Mouse (Mus musculus) adrenal gland, adult 18-20 months (tissue): ENCODE measurements around the gene Pcid2. TPM values are rescaled to one million over a fixed set of nuclear protein-coding genes. Genes with fewer than 3 reads are reported as not detected.

Experiments used
- DNase-seq, 2 experiments: peaks; one replicate each; pipeline ENCODE4 v3.0.0; 2021 to 2022; ENCODE audit warnings: low spot score in 2 of 2
- long read RNA-seq, 2 experiments: library from polyadenylated mRNA; stranded (forward); transcript quantifications; one replicate each; pipeline ENCODE4 v2.0.0; 2021
- total RNA-seq, 2 experiments: library from RNA; stranded (reverse); gene quantifications; 1 replicate in 1 of 2; 2 replicates in 1 of 2; pipeline ENCODE4 v1.2.3; 2021

The Pcid2 gene
- total RNA-seq = 10 to 100 TPM; 19.4 to 20.9 TPM
- long read RNA-seq, experiment 1, transcript Pcid2-201 (14 exons, 2,860 nt) = major isoform, 23 of 27 reads
- long read RNA-seq, experiment 1, partial matches to known transcripts = 1 of 27 reads
- long read RNA-seq, experiment 1, other reads (novel, unspliced or antisense) = 3 of 27 reads
- long read RNA-seq, experiment 2, transcript Pcid2-201 (14 exons, 2,860 nt) = major isoform, 70 of 75 reads
- long read RNA-seq, experiment 2, partial matches to known transcripts = 2 of 75 reads
- long read RNA-seq, experiment 2, other reads (novel, unspliced or antisense) = 3 of 75 reads

DNA sequence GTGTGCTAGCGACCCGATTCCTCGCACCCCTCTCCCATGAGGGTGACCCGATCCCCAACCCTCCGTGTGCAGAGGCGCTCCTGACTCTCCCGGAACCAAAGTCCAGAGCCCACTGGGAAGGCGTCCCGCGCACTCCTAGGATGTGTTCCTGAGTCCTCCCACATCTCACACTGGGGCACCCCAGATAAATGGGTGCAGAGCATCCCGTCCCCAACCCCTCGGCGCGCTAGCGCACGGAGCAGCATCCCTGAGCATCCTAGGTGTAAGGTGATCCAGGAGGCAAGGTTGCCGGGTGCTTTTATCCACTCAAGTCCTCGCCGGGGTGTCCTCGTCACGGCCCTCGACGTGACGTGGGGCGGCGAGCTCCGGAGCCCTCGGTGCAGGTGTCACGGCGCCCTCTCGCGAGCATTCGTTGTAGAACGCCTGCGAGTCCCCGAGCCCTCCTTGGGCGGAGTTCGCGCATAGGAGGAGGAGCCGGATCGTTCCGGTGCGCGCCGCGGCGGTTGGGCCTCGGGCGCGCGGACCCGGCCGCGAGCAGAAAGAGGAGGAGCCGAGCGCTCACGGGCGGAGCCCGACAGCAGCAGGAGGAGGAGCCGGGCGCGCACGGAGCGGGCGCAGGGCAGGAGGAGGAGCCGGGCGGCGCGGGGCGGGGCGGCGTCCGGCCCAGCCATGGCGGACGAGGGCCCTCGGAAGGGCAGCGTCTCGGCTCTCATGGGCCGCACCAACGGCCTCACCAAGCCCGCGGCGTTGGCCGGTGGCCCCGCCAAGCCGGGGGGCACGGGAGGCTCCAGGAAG, at the start of gene Pcid2, which contains the start of gene Cul4a:
TSS of gene Pcid2 (minus strand) at position 373 of the 795 bp plus-strand sequence.
TSS of gene Cul4a (plus strand) at position 535 of the 795 bp plus-strand sequence.
- peak; percentile 92 to 95 for DNase-seq

DNA sequence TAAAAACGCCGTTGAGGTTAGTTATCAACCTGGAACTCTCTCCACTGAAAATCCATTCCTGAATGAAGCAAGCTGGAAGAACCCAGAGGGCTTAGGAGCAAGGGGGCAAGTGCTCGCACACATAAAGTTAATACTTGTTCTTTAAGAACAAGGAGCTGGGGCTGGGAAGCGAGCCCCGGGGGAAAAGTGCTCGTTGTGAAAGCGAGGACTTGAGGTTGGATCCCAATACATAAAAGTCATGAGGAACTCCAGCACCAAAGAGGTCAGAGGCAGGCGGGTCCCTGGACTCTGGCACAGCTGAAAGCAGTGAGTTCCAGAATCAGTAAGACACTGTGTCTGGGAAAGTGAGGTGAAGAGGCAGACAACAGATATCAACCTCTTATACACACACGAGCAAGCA, 48.8 kb upstream of the Pcid2 start:
- DNase-seq = peak in 1 of 2 experiments; percentile 36

DNA sequence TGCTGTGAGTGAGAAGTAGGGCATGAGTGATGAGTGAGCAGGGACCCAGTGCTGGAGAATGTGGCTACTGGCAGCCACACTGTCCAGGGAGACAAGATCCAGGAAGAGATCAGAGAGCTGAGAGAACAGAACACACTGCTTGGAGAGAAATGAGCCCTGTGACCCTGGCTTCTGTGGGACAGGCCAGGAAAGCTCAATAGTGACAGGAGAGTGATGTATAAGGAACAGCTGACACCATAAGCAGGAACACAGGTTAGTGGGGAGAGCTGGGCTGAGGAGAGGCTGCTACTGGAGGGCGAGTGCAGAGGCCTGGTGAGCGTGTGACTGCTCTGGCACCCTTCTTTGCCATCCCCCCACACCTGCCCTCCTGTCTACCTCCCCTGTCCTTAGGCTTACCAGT, 45.7 kb upstream of the Pcid2 start:
- no peak for DNase-seq

DNA sequence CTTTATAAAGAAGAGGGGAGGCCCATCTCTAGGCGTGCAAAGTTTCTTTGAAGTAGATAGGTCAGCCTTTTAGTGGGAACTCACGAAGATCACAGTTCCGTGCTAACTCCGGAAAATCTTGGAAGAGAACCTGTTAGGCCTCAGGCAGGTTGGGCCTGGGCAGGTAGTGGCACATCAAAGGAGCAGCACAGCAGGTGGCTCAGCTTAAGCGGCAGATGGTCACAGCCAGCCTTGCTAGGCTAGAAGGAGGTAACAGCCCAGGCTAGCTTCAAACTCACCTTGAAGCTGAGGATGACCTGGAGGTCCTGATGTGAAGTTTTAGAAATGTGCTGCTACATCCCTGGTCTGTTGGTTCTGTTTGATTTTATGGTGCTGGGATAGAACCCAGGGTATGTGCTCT, 44.6 kb upstream of the Pcid2 start:
- DNase-seq = no peak

DNA sequence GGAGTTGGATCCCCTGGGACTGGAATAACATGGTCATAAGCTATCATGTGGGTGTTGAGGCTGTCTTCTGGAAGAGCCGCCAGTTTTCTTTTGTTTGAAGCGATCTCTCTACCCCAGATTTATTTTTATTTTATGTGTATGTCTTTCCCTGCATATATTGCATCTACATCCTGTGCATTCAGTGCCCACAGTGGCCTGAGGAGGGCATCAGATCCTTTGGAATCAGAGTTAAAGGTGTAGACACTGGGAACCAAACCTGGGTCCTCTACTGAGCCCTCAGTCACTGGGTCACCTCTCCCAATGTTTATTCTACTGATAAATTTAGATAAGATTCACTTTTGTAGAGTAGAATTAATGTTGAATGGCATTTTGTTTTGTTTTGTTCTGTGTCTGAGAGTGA, 44.0 kb upstream of the Pcid2 start:
- no peak for DNase-seq

DNA sequence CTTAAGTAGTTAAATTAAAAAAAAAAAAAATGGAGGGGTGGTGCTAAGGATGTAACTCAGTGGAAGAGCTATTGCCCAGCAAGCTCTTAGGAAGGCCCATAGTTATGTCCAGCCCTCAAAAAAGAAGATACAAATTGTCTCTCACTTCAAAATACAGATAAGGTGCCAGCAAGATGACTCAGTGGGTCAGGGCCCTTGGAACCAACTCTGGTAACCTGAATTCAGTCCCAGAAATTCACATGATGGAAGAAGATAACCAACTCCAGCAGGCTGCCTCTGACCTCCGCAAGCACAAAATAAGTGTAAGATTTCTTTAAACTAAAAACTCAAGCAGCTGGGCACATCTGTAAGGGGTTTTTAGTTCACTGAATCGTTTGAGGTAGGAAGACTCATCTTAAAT, 43.2 kb upstream of the Pcid2 start:
- DNase-seq = peak in 1 of 2 experiments; percentile 12

DNA sequence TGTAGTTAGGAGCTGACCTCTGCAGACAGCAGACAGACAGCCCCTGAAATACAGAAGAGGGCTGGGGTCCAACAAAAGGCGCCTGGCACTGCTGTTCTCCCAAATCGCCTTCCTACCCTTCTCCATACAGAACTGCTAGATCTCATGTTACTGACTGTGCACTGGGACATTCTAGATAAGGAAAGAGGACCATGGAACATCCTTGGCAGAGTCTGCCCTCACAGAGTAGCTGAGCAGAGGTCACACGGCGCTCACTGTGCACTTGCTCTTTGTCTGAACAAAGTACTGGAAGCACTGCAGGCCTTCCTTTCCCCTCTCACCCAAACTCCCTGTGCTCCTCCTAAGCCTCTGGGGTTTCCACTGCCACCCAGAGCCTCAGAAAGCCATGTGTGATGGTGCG, 36.4 kb upstream of the Pcid2 start:
- DNase-seq = no peak

DNA sequence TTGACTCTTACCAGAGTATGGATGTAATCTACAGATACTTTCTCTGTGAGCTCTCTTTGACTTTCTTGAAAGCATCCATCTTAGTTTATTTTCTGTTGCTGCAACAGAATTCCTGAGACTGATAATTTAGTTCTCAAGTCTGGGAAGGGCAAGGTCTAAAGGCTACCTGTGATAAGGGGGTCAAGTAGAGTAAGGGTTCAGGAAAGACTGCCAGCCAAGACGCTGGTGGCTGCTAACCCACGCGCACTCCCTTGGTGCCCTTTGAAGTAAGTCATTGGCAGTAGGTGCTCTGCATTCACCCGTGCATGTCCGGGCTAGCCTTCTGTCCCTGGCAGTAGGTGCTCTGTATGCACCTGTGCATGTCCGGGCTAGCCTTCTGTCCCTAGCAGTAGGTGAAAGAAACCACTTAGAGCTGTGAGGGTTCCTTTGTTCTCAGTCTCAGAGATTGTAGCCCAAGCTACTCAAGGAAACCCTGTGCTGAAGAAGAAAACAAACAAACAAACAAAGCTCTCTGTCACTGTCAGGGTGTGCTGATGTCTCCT, 34.5 kb upstream of the Pcid2 start:
- DNase-seq = no peak

DNA sequence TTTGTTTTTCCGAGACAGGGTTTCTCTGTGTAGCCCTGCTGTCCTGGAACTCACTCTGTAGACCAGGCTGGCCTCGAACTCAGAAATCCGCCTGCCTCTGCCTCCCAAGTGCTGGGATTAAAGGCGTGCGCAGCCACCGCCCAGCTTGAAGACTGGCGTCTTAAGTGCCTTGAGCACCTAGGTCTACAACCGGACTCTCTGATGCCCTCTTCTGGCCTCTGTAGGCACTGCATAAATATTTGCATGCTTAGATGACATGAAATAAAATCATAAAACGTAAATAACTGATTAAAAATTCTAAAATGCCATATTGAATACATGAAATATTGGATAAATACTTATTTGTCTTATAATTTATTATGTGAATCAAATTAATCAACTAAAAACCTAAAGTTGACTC, 27.0 kb upstream of the Pcid2 start:
- DNase-seq = peak; percentile 57 to 60

DNA sequence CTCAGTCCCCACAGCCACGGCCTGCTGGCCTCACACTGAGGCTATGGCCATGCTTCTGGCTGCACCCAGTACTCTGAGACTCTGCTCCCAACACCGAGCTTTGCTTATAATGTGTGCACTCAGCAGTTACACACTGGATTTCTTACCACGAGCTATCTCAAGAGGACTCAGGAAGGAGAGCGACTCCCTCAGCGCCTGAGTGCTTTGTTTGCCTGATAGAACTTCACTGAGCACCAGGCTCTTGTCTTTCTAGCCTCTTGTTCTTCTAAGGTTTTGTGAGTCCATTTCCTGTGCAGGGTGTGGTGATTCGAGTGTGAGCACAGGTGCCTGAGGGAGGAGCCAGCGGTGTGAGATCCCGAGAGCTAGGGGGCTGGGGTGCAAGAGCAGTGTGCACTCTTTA, 19.6 kb upstream of the Pcid2 start:
- DNase-seq = no peak

DNA sequence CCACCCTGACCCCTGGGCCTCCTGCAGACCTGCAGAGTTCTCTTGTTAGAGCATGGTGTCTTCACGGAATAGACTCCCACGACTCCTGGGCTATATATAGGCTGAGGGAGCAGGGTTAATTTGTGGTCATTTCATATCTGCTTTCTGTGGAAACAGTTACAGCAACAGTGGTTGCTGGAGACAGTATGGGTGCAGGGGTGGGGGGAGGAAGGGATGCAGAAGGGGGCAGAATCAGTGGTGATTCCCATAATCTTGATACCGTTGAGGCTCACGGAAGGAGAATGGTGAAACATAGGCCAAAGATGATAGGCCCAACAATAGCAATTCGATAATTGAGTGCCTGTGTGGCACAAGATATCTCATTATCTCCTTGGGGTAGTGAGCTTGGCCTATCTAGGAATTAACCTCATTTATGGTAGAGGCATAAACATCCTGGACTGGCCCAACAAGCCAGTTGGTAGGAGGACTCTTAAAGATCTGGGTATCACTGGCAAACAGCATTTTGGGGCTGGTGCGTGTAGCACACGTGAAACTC, 17.7 kb upstream of the Pcid2 start:
- DNase-seq = no peak

DNA sequence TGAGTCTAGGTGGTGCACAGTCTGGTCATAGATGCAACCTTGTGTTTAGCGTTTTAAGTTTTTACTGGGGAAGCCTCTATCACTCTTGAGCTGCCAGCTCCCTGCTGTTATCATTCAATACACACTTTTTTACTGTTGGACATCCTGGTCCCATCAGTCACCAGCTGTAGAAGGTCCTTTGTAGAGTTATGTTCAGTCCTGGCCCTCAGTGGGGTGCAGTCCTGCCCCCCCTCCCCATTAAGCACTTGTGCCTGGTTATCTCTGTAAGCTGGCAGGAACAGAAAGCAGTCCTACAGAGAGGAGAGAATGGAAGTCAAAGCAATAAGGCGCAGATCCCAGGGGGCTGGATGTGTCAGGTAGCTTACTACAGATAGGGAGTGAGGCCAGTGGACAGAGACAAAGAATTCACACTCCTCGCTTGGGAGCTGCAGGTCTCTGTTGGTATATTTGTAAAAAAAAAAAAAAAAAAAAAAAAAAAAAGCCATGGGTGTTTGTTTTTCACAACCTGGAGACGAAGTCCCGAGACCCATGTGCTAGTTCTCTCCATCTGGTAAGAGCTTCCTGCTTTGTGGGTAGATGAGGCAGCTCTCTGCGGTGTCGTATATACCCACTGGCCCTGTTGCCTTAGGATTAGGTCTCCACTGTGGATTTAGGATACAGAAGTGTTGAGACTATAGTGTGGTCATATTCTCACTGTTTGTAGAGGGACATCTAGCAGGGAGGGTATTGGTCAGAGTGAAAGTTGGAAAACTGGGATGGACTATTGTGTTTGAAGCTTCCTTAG, 15.8 kb upstream of the Pcid2 start:
- DNase-seq = no peak

DNA sequence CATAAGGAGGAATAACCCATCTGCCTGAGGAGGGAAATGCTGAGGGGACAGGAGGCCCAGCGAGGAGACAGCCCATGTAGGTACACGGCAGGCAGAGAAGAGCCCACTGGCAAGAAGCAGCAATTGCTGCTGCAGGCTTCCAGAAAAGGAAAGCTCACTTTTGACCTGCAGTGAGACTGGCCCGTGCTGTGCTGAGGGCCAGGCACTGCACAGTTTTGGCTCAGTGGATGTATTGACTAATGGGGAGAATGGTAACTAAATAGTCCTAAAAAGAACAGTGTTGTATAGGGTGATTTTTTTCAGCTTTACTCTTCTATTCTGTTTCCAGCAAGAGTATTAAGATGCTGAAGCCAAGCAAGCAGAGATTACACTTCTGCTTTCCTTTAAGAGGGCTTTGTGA, 13.3 kb upstream of the Pcid2 start:
- no peak for DNase-seq

DNA sequence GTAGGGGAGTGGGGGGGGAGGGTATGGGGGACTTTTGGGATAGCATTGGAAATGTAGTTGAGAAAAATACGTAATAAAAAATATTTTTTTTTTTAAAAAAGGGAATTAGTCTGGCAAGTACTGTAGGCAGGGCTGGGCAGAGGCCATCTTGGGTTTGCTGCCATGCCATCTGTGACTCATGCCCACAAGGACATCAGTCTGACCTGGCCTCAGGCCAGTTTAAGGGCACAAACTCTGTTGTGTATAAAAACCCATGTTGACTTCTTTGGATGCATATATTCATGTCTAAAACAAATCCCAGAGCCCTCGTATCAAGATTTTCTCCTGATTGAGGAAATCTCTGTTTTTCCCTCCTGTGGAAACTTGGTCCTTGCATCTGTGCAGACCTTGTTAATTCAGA, 11.8 kb upstream of the Pcid2 start:
- DNase-seq = peak; percentile 44 to 50

DNA sequence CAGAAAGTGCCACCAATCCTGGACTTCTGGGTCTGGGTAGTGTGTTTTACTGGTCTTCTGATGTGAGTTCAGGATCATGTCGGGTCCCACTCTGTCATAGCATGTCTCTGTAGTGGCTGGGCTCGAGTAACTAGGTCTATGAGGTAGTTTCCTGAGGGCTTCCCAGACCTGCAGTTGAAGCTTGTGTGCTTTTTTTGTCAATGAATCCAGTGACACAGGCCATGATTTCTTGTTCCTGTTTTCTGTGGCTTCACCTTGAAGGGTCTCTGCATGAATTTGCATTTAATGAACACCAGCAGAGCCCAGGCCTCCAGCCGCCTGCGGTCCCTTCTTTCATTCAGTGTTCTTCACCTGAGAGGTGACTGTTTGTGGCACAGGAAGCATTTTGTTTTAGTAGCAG, 8.0 kb upstream of the Pcid2 start:
- DNase-seq = no peak

DNA sequence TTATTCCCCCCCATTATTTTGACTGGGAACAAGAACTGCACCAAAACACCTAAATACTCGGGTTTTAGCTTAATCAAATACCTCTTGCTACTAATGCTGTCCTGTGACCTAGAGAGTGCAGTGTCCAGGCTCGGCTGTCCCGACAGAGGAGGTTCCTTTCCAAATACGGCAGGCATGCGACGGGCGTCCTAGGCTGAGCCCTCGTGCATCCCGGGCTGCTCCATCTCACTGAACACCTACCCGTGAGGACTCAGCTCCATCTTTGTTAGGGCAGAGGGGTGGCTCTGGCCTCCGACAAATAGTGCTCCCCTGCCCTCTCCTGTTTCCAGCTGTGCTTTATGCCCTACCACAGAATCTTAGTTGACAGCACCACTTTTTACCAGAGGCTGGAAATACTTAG, 6.7 kb upstream of the Pcid2 start:
- no peak for DNase-seq

DNA sequence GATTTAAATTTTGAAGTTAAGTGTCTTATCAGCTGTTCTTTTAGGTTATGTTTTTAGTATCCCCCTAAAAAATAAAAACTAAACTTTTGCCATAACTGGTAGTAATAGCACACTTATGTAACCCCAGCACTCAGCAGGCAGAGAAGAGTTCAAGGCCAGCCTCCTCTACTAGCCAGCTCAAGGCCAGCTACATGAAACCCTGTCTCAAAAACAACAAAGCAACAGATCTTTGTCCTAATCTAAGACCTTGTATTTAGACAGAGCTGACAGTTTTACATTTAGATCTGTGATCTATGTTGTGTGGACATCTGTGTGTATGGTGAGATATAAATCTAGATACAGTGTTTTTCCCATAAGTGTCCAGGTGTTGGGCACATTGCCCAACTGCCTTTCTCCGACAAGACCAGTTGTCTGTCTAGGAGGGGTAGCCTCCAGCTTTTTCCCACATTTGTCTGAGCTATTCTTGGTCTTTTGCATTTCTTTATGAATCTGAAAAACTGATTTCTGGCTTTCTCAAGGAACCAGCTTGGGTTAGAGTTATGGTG, 4.2 kb upstream of the Pcid2 start:
- DNase-seq = no peak

DNA sequence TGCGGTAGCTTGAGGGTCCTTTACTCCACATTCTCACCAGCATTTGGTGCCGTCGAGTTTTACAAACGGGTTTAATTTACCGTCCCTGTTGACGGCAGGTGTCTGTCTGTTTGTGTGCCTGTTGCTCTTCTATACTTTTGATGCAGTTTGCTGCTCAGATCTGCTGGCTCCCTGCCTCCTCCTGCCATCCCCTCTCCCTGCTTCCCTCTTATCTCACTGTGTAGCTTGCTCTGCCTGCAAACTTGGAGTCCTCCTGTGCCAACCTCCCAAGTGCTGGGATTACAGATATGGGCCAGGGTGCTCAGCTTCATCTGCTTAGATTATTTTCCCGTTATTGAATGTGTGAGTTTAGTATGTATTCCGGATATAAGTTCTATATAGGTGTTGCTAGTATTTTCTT, 3.7 kb upstream of the Pcid2 start:
- DNase-seq = peak in 1 of 2 experiments; percentile 22

DNA sequence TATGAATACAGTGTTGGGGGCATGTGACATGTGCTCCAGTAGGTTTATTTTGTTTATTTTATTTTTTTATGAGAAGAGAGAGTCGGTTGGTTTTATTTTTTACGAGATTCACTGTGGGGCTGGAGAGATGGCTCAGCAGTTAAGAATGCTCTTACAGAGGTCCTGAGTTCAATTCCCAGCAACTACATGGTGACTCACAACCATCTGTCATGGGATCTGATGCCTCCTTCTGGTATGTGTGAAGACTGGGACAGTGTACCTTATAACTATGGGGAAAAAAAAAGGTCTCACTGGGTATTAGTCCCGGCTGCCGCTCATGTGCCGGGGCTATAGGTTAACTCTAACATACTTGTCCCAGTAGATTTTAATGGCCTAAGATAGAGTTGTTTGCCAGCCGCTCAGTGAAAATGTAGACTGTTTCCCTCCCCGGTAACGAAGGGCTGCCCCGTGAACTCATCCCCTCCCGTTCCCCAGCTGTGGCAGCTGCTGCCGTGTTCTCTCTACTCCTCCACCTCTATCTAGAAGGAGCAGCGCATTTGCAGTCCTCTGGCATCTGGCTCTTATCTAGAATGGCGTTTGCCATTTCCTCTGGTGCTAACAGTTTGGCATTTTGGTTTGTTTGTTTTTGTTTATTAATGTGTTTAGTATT, 2.9 kb upstream of the Pcid2 start:
- no peak for DNase-seq

DNA sequence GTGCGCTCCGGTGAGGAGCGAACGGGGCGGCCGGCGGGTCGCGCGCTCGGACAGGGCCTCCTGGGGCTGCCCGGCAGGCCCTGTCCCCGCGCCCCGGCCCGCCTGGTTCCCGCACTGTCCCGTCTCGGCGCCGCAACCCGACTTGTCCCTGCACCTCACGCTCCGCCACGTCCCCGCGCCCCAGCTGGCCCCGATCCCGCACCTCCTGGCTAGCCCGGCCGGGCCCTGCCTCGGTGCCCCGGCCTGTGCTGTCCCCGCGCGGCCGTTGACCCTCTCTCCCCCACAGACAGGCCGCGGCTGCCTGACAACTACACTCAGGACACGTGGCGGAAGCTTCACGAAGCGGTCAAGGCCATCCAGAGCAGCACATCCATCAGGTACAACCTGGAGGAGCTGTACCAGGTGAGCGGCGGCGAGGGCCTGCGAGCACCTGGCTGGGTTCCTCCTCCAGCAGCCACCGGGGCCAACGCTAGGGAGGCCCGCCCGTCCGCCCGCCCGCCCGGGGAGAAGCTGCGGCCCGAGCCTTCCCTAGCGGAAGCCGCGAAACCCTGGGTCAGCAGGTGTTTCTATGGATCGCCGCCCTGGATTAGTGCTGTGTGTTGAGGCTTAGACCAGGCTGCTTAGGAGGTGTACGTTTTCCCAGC, 771 bp upstream of the Pcid2 start:
- DNase-seq = no peak
